Mouse (Mus musculus): ENCODE data around the gene Cox4i2. TPM values are rescaled to one million over a fixed set of nuclear protein-coding genes. Genes with fewer than 3 reads are reported as not detected.
A peak's percentile ranks its signal among the peaks of the same experiment; 100 is the strongest.

Cox4i2 gene
- polyA plus RNA-seq, 1 experiment from 2014 or later: 20.9 TPM

DNA sequence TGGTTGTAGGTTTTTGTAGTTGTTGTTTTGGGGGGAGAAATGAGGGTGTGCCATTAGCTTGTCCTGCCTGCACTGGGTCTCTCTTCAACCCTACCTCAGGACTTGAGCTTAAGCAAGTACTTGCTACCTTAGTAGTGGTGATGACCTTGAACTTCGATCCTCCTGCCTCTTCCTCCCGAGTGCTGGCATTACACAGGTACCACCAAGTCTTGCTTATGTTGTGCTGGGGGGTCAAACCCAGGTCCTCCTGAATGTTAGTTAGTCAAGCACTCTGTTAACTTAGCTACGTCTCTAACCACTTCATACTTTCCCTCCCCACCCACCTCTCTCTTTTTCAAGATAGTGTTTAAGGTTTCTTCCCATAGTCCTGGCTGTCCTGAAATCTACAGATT, 29.6 kb upstream of the Cox4i2 start:
- Histone ChIP-seq H3K4me3 (replicated peaks) (peak overlapping the region; percentile 36), H3K36me3 (no peaks in the 10 kb centered on the region), H3K4me1 (peaks cover 59% of the 10 kb centered on the region), H3K4me2 (peak overlapping the region; percentile 69), H3K9ac (peak overlapping the region; percentile 35; the same call in 1 of the 2 replicates), H3K27me3 (no peaks in the 10 kb centered on the region), H3K9me3 (replicated peaks) (no peaks in the 10 kb centered on the region), H3K27ac (peak overlapping the region; percentile 24; the same call in 1 of the 2 replicates)
- 67% methylated on average over 3 of the region's 3 CpGs for WGBS
- ATAC-seq (replicated peaks; ENCODE audit: low FRiP score): no peak

DNA sequence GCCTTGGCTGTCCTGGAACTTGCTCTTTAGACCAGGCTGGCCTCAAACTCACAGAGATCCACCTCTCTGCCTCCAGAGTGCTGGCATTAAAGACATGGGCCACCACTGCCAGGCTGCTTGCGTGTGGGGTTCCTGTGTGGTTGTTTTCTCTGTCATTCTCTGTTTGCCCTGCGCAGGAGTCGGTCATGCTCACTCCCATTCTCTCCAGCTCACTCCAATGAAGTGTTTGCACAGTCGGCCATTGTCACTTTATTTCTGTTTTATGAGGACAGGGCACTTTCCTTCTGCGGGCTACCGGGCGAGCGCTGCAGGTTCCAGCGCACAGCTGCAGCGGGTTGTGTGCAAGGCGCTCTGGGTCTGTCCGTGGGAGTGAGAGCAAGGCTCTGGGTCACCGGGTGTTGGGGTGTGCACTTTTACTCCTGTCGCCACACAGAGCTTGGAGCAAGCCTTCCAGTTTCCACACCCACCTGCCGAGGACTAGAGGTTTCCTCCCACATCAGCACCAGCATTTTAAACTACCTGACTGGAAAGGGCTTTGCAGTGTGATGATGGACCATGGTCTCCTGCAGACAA, 28.7 kb upstream of the Cox4i2 start:
- 23% methylated on average over 15 of the region's 15 CpGs for whole genome bisulfite sequencing
- Histone ChIP-seq H3K4me2 (0 out of 2 replicates have a peak overlapping the region, but pooled peaks have one; percentile 5), H3K9me3 (replicated peaks) (no peaks in the 10 kb centered on the region), H3K4me1 (peaks cover 69% of the 10 kb centered on the region), H3K4me3 (replicated peaks) (no peak overlapping the region), H3K27me3 (no peaks in the 10 kb centered on the region), H3K36me3 (no peaks in the 10 kb centered on the region), H3K27ac (peak overlapping the region; percentile 87; the same call in 1 of the 2 replicates), H3K9ac (no peak overlapping the region)
- ATAC-seq (replicated peaks; ENCODE audit: low FRiP score): no peak

DNA sequence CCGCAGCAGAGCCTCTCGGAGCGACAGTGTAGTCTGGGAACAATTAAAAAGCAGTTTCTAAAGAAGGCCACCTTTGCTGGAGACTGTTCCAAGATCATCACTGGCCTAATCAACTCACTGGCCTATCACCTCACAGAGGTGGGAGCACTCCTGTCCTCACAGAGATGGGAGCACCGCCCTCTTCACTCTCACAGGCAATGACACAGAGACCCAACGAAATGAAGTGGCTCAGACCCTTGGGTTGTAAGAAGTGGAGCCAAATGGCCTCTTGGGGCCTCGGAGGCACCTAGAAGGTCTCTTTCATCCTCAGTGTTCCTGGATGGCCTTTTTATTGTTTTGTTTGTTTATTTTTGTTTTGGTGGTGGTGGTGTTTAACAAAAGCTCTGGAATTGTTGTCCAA, 27.8 kb upstream of the Cox4i2 start:
- no peaks in the 10 kb centered on the region for H3K9me3 ChIP-seq (replicated peaks)
- ATAC-seq (replicated peaks; ENCODE audit: low FRiP score): no peak
- no peaks in the 10 kb centered on the region for H3K27me3 ChIP-seq
- H3K9ac ChIP-seq: no peak overlapping the region
- 0 out of 2 replicates have a peak overlapping the region, but pooled peaks have one; percentile 87 for H3K27ac ChIP-seq
- no peak overlapping the region for H3K4me3 ChIP-seq (replicated peaks)
- 77% methylated on average over 6 of the region's 6 CpGs for WGBS
- peaks cover 76% of the 10 kb centered on the region for H3K4me1 ChIP-seq
- no peak overlapping the region for H3K4me2 ChIP-seq
- no peaks in the 10 kb centered on the region for H3K36me3 ChIP-seq

DNA sequence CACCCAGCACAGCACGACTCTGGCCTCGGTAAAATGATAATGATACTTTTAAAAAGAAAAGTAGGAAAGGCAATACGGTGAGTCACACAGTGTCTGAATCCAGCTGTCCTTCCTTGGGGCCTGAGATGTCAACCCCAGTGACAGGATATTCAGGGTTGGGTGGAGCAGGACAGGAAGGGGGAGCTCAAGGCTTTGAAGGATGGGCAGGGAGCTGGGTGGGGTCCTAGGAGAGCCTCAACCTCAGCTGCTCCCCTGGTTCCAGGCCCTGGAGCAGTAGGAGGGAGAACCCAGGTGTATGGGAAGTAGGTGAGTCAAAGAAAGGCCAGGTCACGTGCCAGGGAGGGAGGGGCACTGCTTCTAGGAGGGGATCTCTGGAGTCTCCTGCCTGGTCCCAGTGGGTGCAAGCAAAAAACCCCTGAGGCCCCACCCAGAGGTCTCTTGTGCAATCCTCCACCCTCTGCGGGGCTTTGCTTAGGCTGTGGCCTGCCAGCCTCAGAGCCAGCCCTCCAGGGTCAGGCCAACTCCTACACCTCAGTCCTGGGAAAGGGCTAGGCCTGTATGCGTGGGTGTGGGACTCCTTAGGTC, 27.1 kb upstream of the Cox4i2 start:
- H3K27me3 ChIP-seq: no peaks in the 10 kb centered on the region
- 27% methylated on average over 6 of the region's 6 CpGs for WGBS
- H3K36me3 ChIP-seq: no peaks in the 10 kb centered on the region
- peaks cover 78% of the 10 kb centered on the region for H3K4me1 ChIP-seq
- no peaks in the 10 kb centered on the region for H3K9me3 ChIP-seq (replicated peaks)
- no peak overlapping the region for H3K9ac ChIP-seq
- 0 out of 2 replicates have a peak, but pooled peaks have one; percentile 4 for ATAC-seq (replicated peaks; ENCODE audit: low FRiP score)
- no peak overlapping the region for H3K4me2 ChIP-seq
- no peak overlapping the region for H3K4me3 ChIP-seq (replicated peaks)
- peak overlapping the region; percentile 87 for H3K27ac ChIP-seq

DNA sequence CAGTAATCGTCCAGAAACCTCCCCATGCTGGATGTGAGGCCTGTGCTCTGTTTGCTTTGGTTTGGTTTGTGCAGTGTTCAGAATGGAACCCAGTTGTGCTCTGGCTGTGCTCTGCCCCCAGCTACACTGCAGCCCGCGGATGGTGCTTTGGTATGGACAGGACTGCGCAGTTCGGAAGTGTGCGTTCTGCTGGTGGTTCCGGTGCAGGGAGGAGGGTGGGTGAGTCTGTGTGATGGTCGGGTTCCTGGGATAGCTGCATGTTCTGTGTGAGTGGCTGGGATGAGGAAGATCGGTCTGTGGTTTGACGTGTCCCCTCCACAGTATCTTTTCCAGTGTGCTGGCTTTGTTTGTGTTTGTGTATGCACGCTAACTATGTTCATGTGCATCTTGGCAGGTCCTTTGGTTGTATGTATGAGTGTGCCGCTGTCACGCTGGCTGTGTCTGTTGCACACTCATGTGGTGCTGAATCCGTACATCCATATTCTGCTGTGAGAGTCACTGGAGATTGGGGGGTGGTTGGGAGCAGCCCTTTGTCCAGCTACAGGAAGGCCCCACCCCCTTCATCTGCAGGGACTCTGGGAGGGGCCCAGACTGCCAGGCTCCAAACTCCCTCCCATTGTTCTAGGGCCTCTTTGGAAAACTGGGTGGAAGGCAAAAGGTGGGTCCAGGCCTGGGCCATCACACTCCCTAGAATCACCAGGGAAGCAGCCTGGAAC, 26.0 kb upstream of the Cox4i2 start:
- no peak overlapping the region for H3K4me2 ChIP-seq
- no peaks in the 10 kb centered on the region for H3K36me3 ChIP-seq
- 80% methylated on average over 14 of the region's 14 CpGs for WGBS
- H3K9ac ChIP-seq: no peak overlapping the region
- H3K27me3 ChIP-seq: no peaks in the 10 kb centered on the region
- ATAC-seq (replicated peaks; ENCODE audit: low FRiP score): no peak
- H3K27ac ChIP-seq: peak overlapping the region; percentile 87
- no peak overlapping the region for H3K4me3 ChIP-seq (replicated peaks)
- peaks cover 88% of the 10 kb centered on the region for H3K4me1 ChIP-seq
- no peaks in the 10 kb centered on the region for H3K9me3 ChIP-seq (replicated peaks)

DNA sequence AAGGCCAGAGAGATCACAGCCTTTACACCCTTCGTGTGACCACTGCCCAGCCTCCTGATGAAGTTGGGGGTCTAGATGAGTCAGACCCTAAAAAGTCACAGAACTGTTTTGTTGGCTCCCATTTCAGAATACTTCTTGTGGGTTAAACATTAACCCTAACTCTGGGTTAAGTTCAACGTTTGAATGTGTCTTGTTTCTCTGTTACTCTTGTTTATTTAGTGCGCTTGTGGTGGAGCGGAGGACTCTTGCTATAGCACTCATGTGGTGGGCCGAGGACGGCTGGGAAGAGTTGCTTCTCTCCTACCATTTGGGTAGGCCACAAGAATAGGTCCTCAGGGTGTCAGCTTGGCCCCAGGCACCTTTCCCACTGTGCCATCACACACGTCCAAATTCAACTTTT, 25.4 kb upstream of the Cox4i2 start:
- Histone ChIP-seq H3K9ac (no peak overlapping the region), H3K4me3 (replicated peaks) (no peak overlapping the region), H3K4me2 (no peak overlapping the region), H3K27ac (peak overlapping the region; percentile 87), H3K36me3 (no peaks in the 10 kb centered on the region), H3K9me3 (replicated peaks) (no peaks in the 10 kb centered on the region), H3K4me1 (peaks cover 92% of the 10 kb centered on the region), H3K27me3 (no peaks in the 10 kb centered on the region)
- 68% methylated on average over 7 of the region's 7 CpGs for WGBS
- ATAC-seq (replicated peaks; ENCODE audit: low FRiP score): no peak

DNA sequence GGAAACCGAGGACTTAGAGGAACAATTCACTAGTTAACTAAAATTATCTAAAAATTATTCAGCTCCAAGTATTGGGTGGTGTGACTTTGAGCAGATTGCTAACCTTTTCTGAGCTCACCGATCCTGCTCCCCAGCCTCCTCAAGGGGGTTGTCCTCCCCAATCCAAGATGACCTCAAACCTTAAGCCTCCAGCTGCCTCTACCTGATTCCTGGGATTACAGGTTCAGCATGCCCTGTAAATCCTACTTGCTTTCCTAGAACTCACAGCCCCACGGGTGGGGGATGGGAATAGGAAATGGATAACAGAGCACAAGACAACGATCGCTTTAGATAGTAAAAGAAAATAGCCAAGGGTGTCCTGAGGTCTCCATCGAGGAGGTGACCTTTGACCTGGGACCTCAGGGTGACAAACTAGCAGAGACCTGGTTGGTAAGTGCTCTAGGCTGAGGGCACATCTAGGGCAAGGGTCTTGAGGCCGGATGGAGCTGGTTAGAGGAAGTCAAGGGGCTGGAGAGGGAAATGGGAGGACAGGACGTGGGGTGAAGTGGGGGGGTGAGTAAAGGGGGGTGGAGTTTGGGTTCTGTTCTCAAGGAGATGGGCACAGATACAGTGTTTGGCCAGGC, 24.8 kb upstream of the Cox4i2 start:
- H3K4me3 ChIP-seq (replicated peaks): no peak overlapping the region
- H3K4me2 ChIP-seq: peak overlapping the region; percentile 10; the same call in 1 of the 2 replicates
- 32% methylated on average over 8 of the region's 8 CpGs for WGBS
- no peaks in the 10 kb centered on the region for H3K27me3 ChIP-seq
- peak overlapping the region; percentile 87 for H3K27ac ChIP-seq
- ATAC-seq (replicated peaks; ENCODE audit: low FRiP score): peak; percentile 41
- no peaks in the 10 kb centered on the region for H3K36me3 ChIP-seq
- H3K9ac ChIP-seq: no peak overlapping the region
- H3K9me3 ChIP-seq (replicated peaks): no peaks in the 10 kb centered on the region
- peaks cover 92% of the 10 kb centered on the region for H3K4me1 ChIP-seq

DNA sequence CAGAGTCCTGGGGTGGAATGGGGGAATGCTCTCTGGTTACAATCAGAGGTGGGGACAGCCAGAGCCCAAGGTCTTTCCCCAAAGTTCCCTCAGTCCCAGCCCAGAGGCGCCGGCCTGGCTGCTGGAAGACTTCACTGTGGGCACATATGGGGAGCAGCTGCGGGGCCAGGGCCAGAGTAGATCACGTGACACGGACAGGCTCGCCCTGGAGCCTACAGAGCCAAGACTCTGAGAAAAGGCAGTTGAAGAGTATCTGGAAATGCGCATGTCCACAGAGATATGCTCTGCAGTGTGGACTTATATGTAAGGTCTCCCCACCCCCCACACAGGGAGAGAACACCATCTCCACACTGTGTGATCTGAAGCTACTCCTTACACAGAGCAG, 24.3 kb upstream of the Cox4i2 start:
- Histone ChIP-seq H3K36me3 (no peaks in the 10 kb centered on the region), H3K27me3 (no peaks in the 10 kb centered on the region), H3K4me2 (peak overlapping the region; percentile 10; the same call in 1 of the 2 replicates), H3K27ac (peak overlapping the region; percentile 87), H3K4me1 (peaks cover 92% of the 10 kb centered on the region), H3K9ac (no peak overlapping the region), H3K9me3 (replicated peaks) (no peaks in the 10 kb centered on the region), H3K4me3 (replicated peaks) (no peak overlapping the region)
- WGBS: 24% methylated on average over 7 of the region's 7 CpGs
- peak; percentile 53 for ATAC-seq (replicated peaks; ENCODE audit: low FRiP score)

DNA sequence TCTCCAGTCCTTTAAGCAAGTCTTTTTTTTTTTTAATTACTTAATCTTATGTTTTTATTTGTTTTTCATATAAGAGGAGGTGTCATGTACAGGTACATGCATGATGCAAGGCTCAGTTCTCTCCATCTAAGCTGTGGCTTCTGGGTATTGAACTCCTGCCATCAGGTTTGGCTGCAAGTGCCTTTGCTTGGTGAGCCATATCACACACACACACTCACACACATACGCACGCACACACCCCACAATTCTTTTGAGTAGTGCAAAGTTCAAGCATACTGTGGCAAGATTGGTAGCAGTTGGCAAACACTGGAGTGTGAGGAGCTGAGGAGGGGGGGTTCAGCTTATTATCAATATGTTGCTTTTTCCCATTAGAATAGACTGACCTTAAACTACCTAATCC, 20.8 kb upstream of the Cox4i2 start:
- H3K27ac ChIP-seq: 0 out of 2 replicates have a peak overlapping the region, but pooled peaks have one; percentile 14
- H3K4me1 ChIP-seq: peaks cover 77% of the 10 kb centered on the region

DNA sequence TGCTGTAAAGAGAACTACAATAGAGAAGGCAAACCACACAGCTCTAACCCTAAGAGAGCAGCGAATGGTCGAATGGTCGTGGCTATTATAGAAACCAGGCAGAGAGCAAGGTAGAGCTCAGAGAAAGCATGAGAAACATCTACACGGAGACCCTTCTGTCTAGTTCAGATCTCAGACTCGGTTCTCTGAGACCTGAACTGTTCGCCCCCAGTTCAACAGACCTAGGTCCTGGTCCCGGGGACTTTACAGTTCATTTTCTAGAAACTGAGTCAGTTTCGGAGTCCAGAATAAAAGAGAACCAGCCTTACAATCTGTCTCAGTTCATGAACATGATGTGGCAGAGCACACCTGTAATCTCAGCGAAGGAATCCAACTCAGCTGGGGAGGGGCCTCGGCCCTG, 19.5 kb upstream of the Cox4i2 start:
- Histone ChIP-seq H3K36me3 (no peaks in the 10 kb centered on the region), H3K9ac (peak overlapping the region; percentile 29; the same call in 1 of the 2 replicates), H3K4me2 (peak overlapping the region; percentile 63), H3K27ac (peak overlapping the region; percentile 97), H3K9me3 (replicated peaks) (no peaks in the 10 kb centered on the region), H3K27me3 (no peaks in the 10 kb centered on the region), H3K4me3 (replicated peaks) (peak overlapping the region; percentile 67), H3K4me1 (peaks cover 77% of the 10 kb centered on the region)
- no peak for ATAC-seq (replicated peaks; ENCODE audit: low FRiP score)
- WGBS: 13% methylated on average over 10 of the region's 10 CpGs

More for the DNA sequence above, 20.8 kb upstream of the Cox4i2 start:
- Histone ChIP-seq H3K4me3 (replicated peaks) (no peak overlapping the region), H3K27me3 (no peaks in the 10 kb centered on the region), H3K4me2 (no peak overlapping the region), H3K9me3 (replicated peaks) (no peaks in the 10 kb centered on the region), H3K9ac (no peak overlapping the region), H3K36me3 (no peaks in the 10 kb centered on the region)
- 95% methylated on average over 2 of the region's 2 CpGs for WGBS
- ATAC-seq (replicated peaks; ENCODE audit: low FRiP score): no peak

DNA sequence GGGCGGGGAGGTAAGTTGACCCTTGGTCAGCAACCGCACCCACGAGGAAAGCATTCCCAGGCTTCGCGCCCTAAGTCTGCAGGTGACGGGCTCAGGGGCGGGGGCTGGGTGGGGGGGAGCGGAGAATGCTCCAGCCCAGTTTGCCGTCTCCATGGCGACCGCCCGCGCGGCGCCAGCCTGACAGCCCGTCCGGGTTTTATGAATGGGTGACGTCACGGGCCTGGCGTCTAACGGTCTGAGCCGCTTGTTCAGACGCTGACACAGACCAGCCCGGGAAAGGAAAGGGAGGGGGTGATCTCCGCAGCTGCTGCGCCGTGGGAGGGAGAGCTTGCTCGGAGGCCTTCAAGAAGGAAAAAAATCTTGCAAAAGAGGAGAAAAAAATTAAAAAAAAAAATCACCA, 19.0 kb upstream of the Cox4i2 start:
- H3K27ac ChIP-seq: peak overlapping the region; percentile 97
- peak; percentile 82 for ATAC-seq (replicated peaks; ENCODE audit: low FRiP score)
- H3K27me3 ChIP-seq: no peaks in the 10 kb centered on the region
- H3K9ac ChIP-seq: peak overlapping the region; percentile 34; the same call in 1 of the 2 replicates
- H3K4me1 ChIP-seq: peaks cover 77% of the 10 kb centered on the region
- 0% methylated on average over 28 of the region's 28 CpGs for WGBS
- no peaks in the 10 kb centered on the region for H3K9me3 ChIP-seq (replicated peaks)
- peak overlapping the region; percentile 63 for H3K4me2 ChIP-seq
- no peaks in the 10 kb centered on the region for H3K36me3 ChIP-seq
- H3K4me3 ChIP-seq (replicated peaks): peak overlapping the region; percentile 67

All from kidney, embryonic 15.5 days (tissue).